Mouse (Mus musculus) frontal cortex, postnatal 25 days (tissue): ENCODE measurements around the gene Tmem100.

ENCODE experiments used
- DNase-seq, 2 experiments: peaks; one replicate each; pipeline ENCODE4 v3.0.0; 2022; ENCODE audit warnings: low spot score in 2 of 2

The Tmem100 gene

GRCm38 (mm10) chr11:90029841-90030398, at the start of gene Tmem100:
Gene Tmem100, plus strand, starts transcription at chr11:90030348.
- DNase-seq = no peak

- DNase-seq = no peak
These were observed 47.2 kb upstream of the Tmem100 start for GRCm38 (mm10) chr11:89982918-89983317.

- no peak for DNase-seq
These were observed 45.7 kb upstream of the Tmem100 start for GRCm38 (mm10) chr11:89984436-89984835.

GRCm38 (mm10) chr11:89985200-89986187, 44.7 kb upstream of the Tmem100 start:
- no peak for DNase-seq

- DNase-seq = no peak
These were observed 43.6 kb upstream of the Tmem100 start for GRCm38 (mm10) chr11:89986516-89986915.

- peak; percentile 33 to 58 for DNase-seq
These were observed 41.1 kb upstream of the Tmem100 start for GRCm38 (mm10) chr11:89988936-89989589.

GRCm38 (mm10) chr11:89991661-89992060, 38.5 kb upstream of the Tmem100 start:
- no peak for DNase-seq

GRCm38 (mm10) chr11:89994706-89995105, 35.4 kb upstream of the Tmem100 start:
- no peak for DNase-seq

GRCm38 (mm10) chr11:89995596-89995995, 34.6 kb upstream of the Tmem100 start:
- no peak for DNase-seq

GRCm38 (mm10) chr11:89996406-89996805, 33.7 kb upstream of the Tmem100 start:
- no peak for DNase-seq

- no peak for DNase-seq
These were observed 33.3 kb upstream of the Tmem100 start for GRCm38 (mm10) chr11:89996856-89997255.

- DNase-seq = no peak
These were observed 31.0 kb upstream of the Tmem100 start for GRCm38 (mm10) chr11:89998996-89999770.

- DNase-seq = no peak
These were observed 29.5 kb upstream of the Tmem100 start for GRCm38 (mm10) chr11:90000666-90001065.

GRCm38 (mm10) chr11:90001396-90002230, 28.5 kb upstream of the Tmem100 start:
- DNase-seq = no peak

GRCm38 (mm10) chr11:90002231-90002986, 27.7 kb upstream of the Tmem100 start, which contains the start of gene Pctp:
Gene Pctp, minus strand, starts transcription at chr11:90002894.
- DNase-seq = peak in 1 of 2 experiments; percentile 18

- no peak for DNase-seq
These were observed 27.2 kb upstream of the Tmem100 start for GRCm38 (mm10) chr11:90002987-90003348.

- no peak for DNase-seq
These were observed 26.8 kb upstream of the Tmem100 start for GRCm38 (mm10) chr11:90003386-90003785.

GRCm38 (mm10) chr11:90006111-90006510, 24.0 kb upstream of the Tmem100 start:
- no peak for DNase-seq

- DNase-seq = no peak
These were observed 22.2 kb upstream of the Tmem100 start for GRCm38 (mm10) chr11:90007791-90008531.
